Mouse (Mus musculus) ovary, postnatal 14 days (tissue): ENCODE measurements around the gene Rptor.

Experiments used
- DNase-seq: peaks from one replicate; pipeline ENCODE4 v3.0.0; 2022; ENCODE audit warnings: low spot score

The Rptor gene

DNA sequence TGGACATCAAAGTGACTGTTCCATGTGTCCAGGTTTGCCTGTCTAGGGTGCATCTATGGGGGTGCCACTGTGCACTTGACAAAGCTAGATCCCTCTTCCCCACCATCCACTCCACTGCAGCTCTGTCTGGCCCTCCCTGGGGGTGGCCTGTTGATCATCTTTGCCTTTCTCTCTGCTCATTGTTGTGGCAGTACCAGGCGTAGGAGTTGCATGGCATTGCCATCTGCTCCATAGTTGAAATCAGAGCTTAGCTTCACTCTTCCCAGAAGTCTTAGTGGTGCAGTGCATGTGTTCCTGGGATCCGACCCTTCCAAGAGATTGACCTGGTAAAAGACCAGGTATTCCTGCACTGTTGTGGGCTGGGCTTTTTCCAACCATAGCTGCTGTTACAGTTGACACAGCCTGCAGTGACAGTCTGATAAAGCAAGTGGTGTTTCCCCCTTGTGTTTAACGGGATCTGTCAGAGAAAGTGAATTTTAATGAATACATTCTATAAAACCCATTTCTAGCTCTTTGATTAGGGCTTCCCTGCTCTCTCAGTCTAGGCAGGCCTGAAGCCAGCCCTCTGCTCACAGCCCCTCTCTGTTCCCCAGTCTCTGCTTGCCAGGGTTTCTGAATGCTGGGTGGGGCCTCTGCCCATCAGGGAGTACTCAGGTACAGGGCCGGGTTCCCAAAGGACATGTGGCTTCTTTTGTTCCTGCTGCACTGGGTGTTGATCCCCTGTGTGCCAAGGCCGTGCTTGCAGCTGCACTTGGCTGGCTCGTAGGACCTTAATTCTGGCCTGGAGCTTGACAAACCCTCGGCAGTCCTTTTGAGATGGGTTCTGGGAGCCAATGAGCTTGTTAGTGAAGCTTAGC, 136.5 kb downstream of the Rptor start:
- DNase-seq = no peak

DNA sequence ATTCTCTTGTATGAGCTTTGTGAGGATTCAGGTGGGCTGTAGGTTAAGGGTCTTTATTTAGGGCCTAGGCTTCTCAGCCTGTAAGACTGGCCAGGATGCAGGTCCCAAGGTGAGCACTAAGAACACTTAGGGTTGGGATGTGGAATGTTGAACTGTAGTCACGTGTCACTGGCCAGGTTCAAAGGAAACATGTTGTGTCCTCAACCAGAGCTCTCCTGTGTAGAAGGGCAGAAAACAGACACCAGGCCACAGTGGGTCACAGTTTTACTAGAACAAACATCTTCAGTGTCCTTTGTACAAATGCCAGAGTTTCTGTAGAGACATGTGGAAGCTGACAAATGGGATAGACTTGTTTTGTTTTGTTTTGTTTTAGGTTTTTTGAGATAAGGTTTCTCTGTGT, 138.7 kb downstream of the Rptor start:
- DNase-seq = no peak

- no peak for DNase-seq
These were observed 141.7 kb downstream of the Rptor start for GRCm38 (mm10) chr11:119744436-119744835.

- DNase-seq = no peak
These were observed 142.6 kb downstream of the Rptor start for GRCm38 (mm10) chr11:119745333-119745732.

DNA sequence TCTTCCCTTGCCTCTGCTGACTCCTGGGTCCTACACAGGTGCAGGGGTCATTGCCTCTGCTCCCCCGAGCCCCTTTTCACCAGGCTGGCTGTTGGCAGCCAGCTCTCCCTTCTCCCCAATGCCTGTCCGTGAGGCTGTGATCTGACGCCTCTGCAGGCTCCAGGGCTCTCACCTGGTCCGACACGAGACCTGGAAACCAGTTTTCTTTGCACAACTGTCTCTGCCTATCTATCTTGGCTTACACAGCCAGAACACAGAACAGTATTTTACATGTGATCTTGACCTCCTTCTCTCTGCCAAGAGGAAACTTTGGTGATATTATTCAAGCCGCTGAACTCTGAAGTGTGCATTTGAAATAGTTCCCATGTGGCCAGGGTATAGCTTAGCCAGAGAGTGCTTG, 151.8 kb downstream of the Rptor start:
- DNase-seq = no peak

GRCm38 (mm10) chr11:119758214-119758613, 155.5 kb downstream of the Rptor start:
- no peak for DNase-seq

- no peak for DNase-seq
These were observed 156.1 kb downstream of the Rptor start for GRCm38 (mm10) chr11:119758705-119759327.

DNA sequence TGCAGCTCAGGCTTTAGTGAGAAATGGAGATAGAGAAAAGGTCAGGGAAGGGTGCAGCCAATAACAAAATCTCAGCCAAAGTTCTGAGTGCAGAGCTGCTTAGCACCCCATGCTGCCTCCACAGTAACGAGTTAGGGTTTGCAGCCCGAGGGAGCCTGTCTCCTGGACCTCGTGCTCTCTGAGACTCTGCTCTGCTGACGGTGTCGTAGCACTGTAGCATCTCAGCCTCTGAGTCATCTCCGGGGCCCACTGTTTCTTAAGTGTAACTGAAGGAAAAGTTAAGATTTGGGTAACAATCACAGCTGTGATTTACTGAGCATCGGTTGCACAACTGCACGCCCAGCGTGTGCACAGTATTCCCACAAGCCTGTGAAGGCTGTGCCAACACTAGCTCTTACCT, 160.2 kb downstream of the Rptor start:
- no peak for DNase-seq

DNA sequence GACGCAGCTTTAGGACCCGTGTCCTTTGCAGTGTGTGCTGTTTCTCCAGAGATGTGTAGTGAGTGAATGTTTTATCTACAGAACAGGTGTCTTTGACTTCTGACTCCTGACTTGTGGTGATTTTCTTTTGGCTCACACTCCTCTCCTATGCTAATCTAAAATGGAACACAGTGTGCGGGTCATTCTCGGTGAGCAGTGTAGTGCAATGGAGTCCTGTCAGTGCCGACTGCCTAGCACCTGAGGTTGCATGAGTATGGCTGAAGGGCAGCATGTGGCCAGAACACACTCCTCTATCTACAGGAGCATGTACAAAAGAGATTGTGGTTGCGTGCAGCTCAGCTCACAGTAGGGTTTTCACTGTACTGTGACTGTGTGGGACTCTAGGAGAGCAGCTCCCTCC, 163.3 kb downstream of the Rptor start:
- no peak for DNase-seq

GRCm38 (mm10) chr11:119766782-119767459, 164.2 kb downstream of the Rptor start:
- no peak for DNase-seq

DNA sequence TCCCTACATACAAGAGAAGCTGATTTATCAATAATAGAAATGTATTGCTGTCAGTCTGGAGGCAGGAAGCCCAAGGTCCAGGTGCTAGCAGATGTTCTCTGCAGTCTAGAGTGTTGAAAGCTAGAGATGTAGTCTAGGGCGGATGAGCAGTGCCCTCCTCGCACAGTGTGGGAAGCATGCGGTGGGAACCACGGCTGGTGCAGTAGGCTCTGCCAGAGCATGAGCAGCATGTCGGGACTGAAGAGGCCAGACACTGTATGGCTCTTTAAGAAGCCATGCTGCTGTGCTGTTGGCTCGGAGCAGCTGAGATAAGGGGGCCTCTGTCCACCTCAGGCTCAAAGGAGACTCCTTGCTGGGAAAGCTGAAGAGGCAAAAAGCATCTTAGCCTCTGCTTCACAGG, 164.8 kb downstream of the Rptor start:
- no peak for DNase-seq

GRCm38 (mm10) chr11:119768511-119768910, 165.8 kb downstream of the Rptor start:
- no peak for DNase-seq

DNA sequence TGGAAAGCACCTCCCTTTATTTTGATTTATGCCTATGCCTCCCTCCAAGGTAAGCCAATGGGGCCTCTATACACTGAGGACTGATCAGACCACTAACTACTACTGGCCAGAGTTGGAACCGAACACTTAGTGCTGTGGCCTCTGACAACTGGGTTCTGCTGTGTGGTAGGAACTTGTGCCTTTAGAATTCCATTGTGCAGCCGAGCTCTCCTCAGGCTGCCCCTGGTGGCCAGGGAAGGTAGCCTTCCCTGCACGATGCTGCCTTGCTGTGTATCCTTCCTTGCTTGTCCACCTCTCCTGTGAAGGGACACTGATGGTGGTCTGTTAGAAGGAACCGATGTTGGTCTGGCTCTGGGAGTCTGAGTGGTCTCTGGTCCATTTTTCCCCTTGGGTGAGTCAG, 167.0 kb downstream of the Rptor start:
- no peak for DNase-seq

GRCm38 (mm10) chr11:119770985-119771384, 168.3 kb downstream of the Rptor start:
- DNase-seq = no peak

DNA sequence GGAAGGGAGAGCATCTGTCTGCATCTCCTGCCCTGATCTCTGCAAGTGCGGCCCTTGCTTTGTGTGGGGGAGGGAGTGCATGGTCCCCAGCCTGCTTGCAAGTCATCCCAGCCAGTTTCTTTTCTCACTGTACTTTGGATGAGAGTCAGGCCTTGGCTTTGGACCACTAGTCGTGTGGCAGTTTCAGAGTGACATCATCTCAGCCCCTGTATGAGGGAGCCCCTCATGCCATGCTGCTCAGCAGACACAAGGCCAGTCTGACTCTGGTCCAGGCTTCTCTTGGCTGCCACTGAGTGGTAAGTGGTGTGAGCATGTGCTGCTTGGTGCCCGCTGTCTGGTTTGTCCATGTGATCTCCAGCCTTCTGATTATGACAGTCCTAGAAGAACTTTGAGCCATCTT, 170.2 kb downstream of the Rptor start:
- DNase-seq = no peak

DNA sequence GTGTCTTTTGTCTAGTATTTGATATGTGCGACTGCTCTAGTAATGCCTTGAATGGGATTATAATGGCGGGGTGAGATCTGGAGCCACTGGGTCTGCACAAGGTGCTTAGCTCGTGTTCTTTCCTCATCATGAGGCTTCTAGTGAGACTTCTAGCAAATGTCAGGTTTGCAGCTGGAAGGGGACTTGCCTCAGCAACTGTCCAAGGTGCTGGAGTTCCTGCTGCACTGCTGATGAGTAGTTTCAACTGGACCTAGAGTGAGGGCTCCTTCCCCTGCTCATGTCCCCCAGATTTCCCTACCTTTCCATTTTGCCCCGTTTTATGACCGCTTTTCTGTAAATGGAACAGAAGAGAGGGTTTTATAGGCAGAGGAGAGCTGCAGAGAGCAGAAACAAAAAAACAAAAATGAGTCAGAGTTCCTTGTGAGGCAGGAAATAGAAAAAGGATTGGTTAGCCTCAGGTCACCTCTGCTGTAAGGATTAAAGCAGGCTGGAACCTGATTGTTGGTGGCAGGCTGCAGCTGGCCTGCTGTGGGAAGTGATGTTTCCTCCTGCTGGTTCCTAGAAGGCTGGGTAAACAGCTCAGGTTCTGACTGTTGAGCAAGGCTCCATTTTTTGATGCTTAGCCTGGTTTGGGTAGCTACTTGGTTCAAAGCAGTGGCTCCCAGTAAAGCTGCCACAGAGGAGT, 172.5 kb downstream of the Rptor start:
- no peak for DNase-seq

- DNase-seq = no peak
These were observed 174.5 kb downstream of the Rptor start for GRCm38 (mm10) chr11:119777236-119777635.

- DNase-seq = no peak
These were observed 175.2 kb downstream of the Rptor start for GRCm38 (mm10) chr11:119777872-119778271.

GRCm38 (mm10) chr11:119780290-119780689, 177.6 kb downstream of the Rptor start:
- no peak for DNase-seq

DNA sequence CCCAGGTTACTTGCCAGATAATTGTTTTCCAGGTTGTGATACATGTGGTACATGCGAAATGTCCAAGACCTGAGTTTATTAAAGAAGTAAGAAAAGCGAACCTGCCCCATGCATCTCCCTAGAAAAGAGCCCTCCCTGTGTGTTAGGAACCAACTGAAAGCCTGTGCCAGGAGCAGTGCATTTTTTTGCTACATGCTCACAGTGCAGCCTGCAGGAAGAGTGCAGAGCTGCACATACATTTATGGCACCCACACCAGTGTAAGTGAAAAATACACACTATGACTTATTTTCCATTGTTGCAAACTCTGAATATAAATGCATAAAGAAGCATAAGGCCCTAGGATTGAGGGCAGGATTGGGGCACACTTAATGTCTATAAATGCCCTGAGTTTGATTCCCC, 178.5 kb downstream of the Rptor start:
- DNase-seq = no peak

- DNase-seq = no peak
These were observed 179.0 kb downstream of the Rptor start for GRCm38 (mm10) chr11:119781726-119782125.

DNA sequence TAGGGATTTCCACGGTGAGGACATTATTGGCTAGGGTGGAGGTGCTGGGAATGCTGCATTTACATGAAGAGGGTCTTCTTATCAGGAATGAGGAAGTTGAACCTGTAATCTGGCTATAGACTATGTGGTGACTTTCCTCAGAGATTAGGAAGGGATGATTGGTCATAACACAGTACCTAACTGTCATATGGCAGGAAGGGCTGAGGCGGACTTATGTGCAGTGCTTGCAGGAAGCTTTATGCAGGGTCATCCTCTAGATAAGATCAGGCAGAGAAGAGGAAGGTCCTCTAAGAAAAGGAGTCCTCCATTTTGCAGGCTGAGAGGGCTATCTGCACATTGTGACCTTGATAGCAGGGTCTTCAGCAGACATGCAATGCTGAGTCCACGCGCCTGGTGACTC, 180.9 kb downstream of the Rptor start:
- DNase-seq = no peak
